Comparison of ENCODE assay signal across 13 mouse cellular contexts in genomic region chr1:52947895-52948294, GRCm38 (mm10).
"Had no signal": no experiment of that assay in that cellular context is flagged by ENCODE, and none has a peak within 500 bp of the region (broad histone marks: within the 10 kb centered on the region; RNA-seq: fewer than 3 reads in every experiment).

No protein-coding gene starts in this region.

- H3K27me3 ChIP-seq: neural tube, embryonic 12.5 days; stomach, embryonic 15.5 days had no signal

- H3K4me3 ChIP-seq: limb, embryonic 13.5 days; neural tube, embryonic 12.5 days; stomach, embryonic 15.5 days had no signal

- H3K27ac ChIP-seq: kidney, postnatal 0 days; limb, embryonic 13.5 days; liver, embryonic 14.5 days; neural tube, embryonic 12.5 days; stomach, embryonic 15.5 days had no signal

- DNase-seq: kidney, adult 9 months; kidney, postnatal 36 days; left cerebral cortex, postnatal 4 days; lung, adult 18-20 months; lung, postnatal 36 days; midbrain, embryonic 14.5 days; spleen, adult 18-20 months; thymus, postnatal 4 days had no signal
